In the genomic region with DNA sequence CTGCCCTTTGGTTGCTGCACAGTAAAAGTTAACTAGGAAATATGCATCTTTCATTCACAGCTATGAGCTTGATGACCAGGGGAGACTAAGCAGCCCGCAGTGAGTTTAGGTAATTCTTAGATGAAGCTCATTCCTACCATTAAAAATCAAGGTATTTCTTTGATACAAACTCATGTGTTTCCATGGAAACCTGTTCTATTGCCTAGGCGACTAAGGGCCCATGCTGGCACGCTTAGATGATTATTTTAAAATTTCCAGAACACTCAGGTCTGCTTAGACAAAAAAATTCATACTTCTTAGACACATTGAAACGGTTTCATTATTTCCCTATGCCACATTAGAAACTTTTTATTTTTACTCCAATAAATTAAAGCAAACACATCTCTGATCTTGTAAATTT, we compare ENCODE assay signal across 12 mouse cellular contexts.
"Had no signal": no experiment of that assay in that cellular context is flagged by ENCODE, and none has a peak within 500 bp of the region (broad histone marks: within the 10 kb centered on the region; RNA-seq: fewer than 3 reads in every experiment).

No protein-coding gene starts in this region.

- H3K36me3 ChIP-seq: limb, embryonic 15.5 days; liver, embryonic 12.5 days; midbrain, embryonic 10.5 days; neural tube, embryonic 13.5 days had no signal

- DNase-seq: kidney, adult 9 months; lung, postnatal 10 days; lung, postnatal 4 days; right cerebral cortex, postnatal 4 days; spleen, adult 18-20 months; thymus, adult 2 months; thymus, postnatal 25 days had no signal

- H3K27me3 ChIP-seq: limb, embryonic 15.5 days; liver, embryonic 12.5 days; neural tube, embryonic 13.5 days had no signal

- H3K4me1 ChIP-seq: limb, embryonic 15.5 days; liver, embryonic 12.5 days; midbrain, embryonic 10.5 days; neural tube, embryonic 13.5 days had no signal

- H3K9me3 ChIP-seq: limb, embryonic 15.5 days; liver, embryonic 12.5 days; midbrain, embryonic 10.5 days; neural tube, embryonic 13.5 days had no signal

- H3K4me3 ChIP-seq: limb, embryonic 15.5 days; liver, embryonic 12.5 days; midbrain, embryonic 10.5 days; neural tube, embryonic 13.5 days had no signal

- ATAC-seq: liver, embryonic 12.5 days had no signal

- H3K9ac ChIP-seq: limb, embryonic 15.5 days; liver, embryonic 12.5 days; lung, embryonic 14.5 days; neural tube, embryonic 13.5 days had no signal

- H3K27ac ChIP-seq: limb, embryonic 15.5 days; liver, embryonic 12.5 days; midbrain, embryonic 10.5 days; neural tube, embryonic 13.5 days had no signal

- H3K4me2 ChIP-seq: limb, embryonic 15.5 days; liver, embryonic 12.5 days; lung, embryonic 14.5 days; neural tube, embryonic 13.5 days had no signal
